Mouse (Mus musculus): ENCODE results near the gene Olfr685. TPM values are rescaled to one million over a fixed set of nuclear protein-coding genes. Genes with fewer than 3 reads are reported as not detected.
A peak's percentile ranks its signal among the peaks of the same experiment; 100 is the strongest.

Gene Olfr685
- total RNA-seq (2021), result not detected

GRCm38 (mm10) chr7:105185912-105186311 is at the start of gene Olfr685:
Gene Olfr685, minus strand, starts transcription at chr7:105186012.
- intact Hi-C loops (cut with DNase I), result no loop called here

GRCm38 (mm10) chr7:105229386-105229785 is 43.6 kb upstream of the Olfr685 start:
- no peak for DNase-seq (ENCODE audit: low spot score in 2 of 2)
- intact Hi-C loops (cut with DNase I), result no loop called here

More at GRCm38 (mm10) chr7:105185912-105186311, at the start of gene Olfr685:
- no peak for DNase-seq (ENCODE audit: low spot score in 2 of 2)

GRCm38 (mm10) chr7:105228138-105228537 is 42.3 kb upstream of the Olfr685 start:
- intact Hi-C loops (cut with DNase I), result no loop called here
- no peak for DNase-seq (ENCODE audit: low spot score in 2 of 2)

GRCm38 (mm10) chr7:105226703-105227102 is 40.9 kb upstream of the Olfr685 start:
- no peak for DNase-seq (ENCODE audit: low spot score in 2 of 2)
- intact Hi-C loops (cut with DNase I), result no loop called here

GRCm38 (mm10) chr7:105226072-105226471 is 40.3 kb upstream of the Olfr685 start:
- DNase-seq (ENCODE audit: low spot score in 2 of 2), result no peak
- intact Hi-C loops (cut with DNase I), result no loop called here

GRCm38 (mm10) chr7:105218281-105218680 is 32.5 kb upstream of the Olfr685 start:
- intact Hi-C loops (cut with DNase I), result no loop called here

GRCm38 (mm10) chr7:105214761-105215160 is 28.9 kb upstream of the Olfr685 start:
- DNase-seq (ENCODE audit: low spot score in 2 of 2), result no peak

More at GRCm38 (mm10) chr7:105218281-105218680, 32.5 kb upstream of the Olfr685 start:
- DNase-seq (ENCODE audit: low spot score in 2 of 2), result no peak

GRCm38 (mm10) chr7:105207385-105207784 is 21.6 kb upstream of the Olfr685 start, which contains the start of gene Olfr686:
Gene Olfr686, minus strand, starts transcription at chr7:105207485.
- intact Hi-C loops (cut with DNase I), result no loop called here
- no peak for DNase-seq (ENCODE audit: low spot score in 2 of 2)

More at GRCm38 (mm10) chr7:105214761-105215160, 28.9 kb upstream of the Olfr685 start:
- intact Hi-C loops (cut with DNase I), result no loop called here

GRCm38 (mm10) chr7:105170773-105171172 is 15.0 kb downstream of the Olfr685 start:
- intact Hi-C loops (cut with DNase I), result loop anchor here (2.0 to 5.0 kb wide), 2 partner anchors 307 to 356 kb away; no protein-coding TSS in a partner anchor
- DNase-seq (ENCODE audit: low spot score in 2 of 2), result peak; percentile 37 to 59

- intact Hi-C loops (cut with DNase I), result no loop called here
- no peak for DNase-seq (ENCODE audit: low spot score in 2 of 2)
These were observed 22.3 kb downstream of the Olfr685 start, which contains the start of gene Olfr684 for GRCm38 (mm10) chr7:105163553-105163952. Gene Olfr684, minus strand, starts transcription at chr7:105163653.

GRCm38 (mm10) chr7:105146912-105147311 is 38.9 kb downstream of the Olfr685 start, which contains the start of gene Olfr683:
Gene Olfr683, minus strand, starts transcription at chr7:105147012.
- intact Hi-C loops (cut with DNase I), result no loop called here
- no peak for DNase-seq (ENCODE audit: low spot score in 2 of 2)

GRCm38 (mm10) chr7:105141275-105141674 is 44.5 kb downstream of the Olfr685 start:
- DNase-seq (ENCODE audit: low spot score in 2 of 2), result no peak

More at GRCm38 (mm10) chr7:105141275-105141674, 44.5 kb downstream of the Olfr685 start:
- intact Hi-C loops (cut with DNase I), result no loop called here

Other genes starting within 250 kb of the Olfr685 start
- gene Olfr670, start 223.4 kb downstream of the Olfr685 start, total RNA-seq (2021), result not detected
- not detected for gene Olfr671, start 206.9 kb downstream of the Olfr685 start, total RNA-seq (2021)
- gene Olfr672, start 184.0 kb downstream of the Olfr685 start, total RNA-seq (2021), result not detected
- not detected for gene Olfr675, start 157.6 kb downstream of the Olfr685 start, total RNA-seq (2021)
- not detected for gene Olfr676, start 153.3 kb downstream of the Olfr685 start, total RNA-seq (2021)
- not detected for gene Olfr677, start 134.6 kb downstream of the Olfr685 start, total RNA-seq (2021)
- gene Olfr678, start 121.5 kb downstream of the Olfr685 start, total RNA-seq (2021), result not detected
- not detected for gene Olfr679, start 104.8 kb downstream of the Olfr685 start, total RNA-seq (2021)
- not detected for gene Olfr680-ps1, start 93.2 kb downstream of the Olfr685 start, total RNA-seq (2021)
- not detected for gene Olfr681, start 69.2 kb downstream of the Olfr685 start, total RNA-seq (2021)
- not detected for gene Olfr683, start 39.0 kb downstream of the Olfr685 start, total RNA-seq (2021)
- gene Olfr684, start 22.4 kb downstream of the Olfr685 start, total RNA-seq (2021), result not detected
- not detected for gene Olfr686, start 21.5 kb upstream of the Olfr685 start, total RNA-seq (2021)
- gene Olfr688, start 102.1 kb upstream of the Olfr685 start, total RNA-seq (2021), result not detected
- gene Olfr689, start 125.2 kb upstream of the Olfr685 start, total RNA-seq (2021), result not detected
- 1 to 10 TPM in 1 of 2 experiments, under 1 TPM in 1; 0.62 to 1.3 TPM for gene Olfr690, start 148.1 kb upstream of the Olfr685 start, total RNA-seq (2021)
- gene Olfr691, start 156.3 kb upstream of the Olfr685 start, total RNA-seq (2021), result 1 to 10 TPM in 1 of 2 experiments, under 1 TPM in 1; 0.73 to 1.2 TPM
- gene Olfr692, start 182.2 kb upstream of the Olfr685 start, total RNA-seq (2021), result not detected
- not detected for gene Gm5901, start 189.0 kb upstream of the Olfr685 start, total RNA-seq (2021)
- 10 to 100 TPM; 73.2 to 77.9 TPM for gene Fam160a2, start 214.0 kb upstream of the Olfr685 start, total RNA-seq (2021)
- gene Cnga4, start 218.6 kb upstream of the Olfr685 start, total RNA-seq (2021), result 1 to 10 TPM in 1 of 2 experiments, under 1 TPM in 1; 0.89 to 1.1 TPM
- 10 to 100 TPM; 56.0 to 66.5 TPM for gene Cckbr, start 239.7 kb upstream of the Olfr685 start, total RNA-seq (2021)

All from left cerebral cortex, postnatal 25 days (tissue).